Mouse (Mus musculus) left cerebral cortex, postnatal 4 days (tissue): ENCODE measurements at regions not wholly inside any gene's neighbourhood (a gene's known extent, or its start where the extent isn't known, plus 50 kb on each side); places are given as distances from the start of the nearest gene placed in this dataset.

ENCODE experiments used
- DNase-seq: peaks from one replicate; pipeline ENCODE4 v3.0.0-alpha.2; 2022
- intact Hi-C: fragments of 180-260 bp; cut with DNase I; formaldehyde crosslinking; loops from one replicate; pipeline ENCODE4 v1.15.1; 2025

- intact Hi-C loops, result no loop called here
- DNase-seq, result no peak
These were observed 293.6 kb downstream of the Dhx35 start for GRCm38 (mm10) chr2:159088196-159088595.

- intact Hi-C loops, result no loop called here
- DNase-seq, result no peak
These were observed 302.1 kb downstream of the Dhx35 start for GRCm38 (mm10) chr2:159096667-159097066.

GRCm38 (mm10) chr2:159134042-159134441, 339.4 kb downstream of the Dhx35 start:
- DNase-seq, result no peak
- intact Hi-C loops, result no loop called here

- intact Hi-C loops, result no loop called here
- no peak for DNase-seq
These were observed 344.0 kb downstream of the Dhx35 start for GRCm38 (mm10) chr2:159138603-159139002.

GRCm38 (mm10) chr2:159145980-159146379, 351.4 kb downstream of the Dhx35 start:
- no peak for DNase-seq
- intact Hi-C loops, result no loop called here

GRCm38 (mm10) chr2:159163985-159164384, 369.4 kb downstream of the Dhx35 start:
- peak; percentile 35 for DNase-seq
- intact Hi-C loops, result no loop called here

- no peak for DNase-seq
- intact Hi-C loops, result no loop called here
These were observed 374.0 kb downstream of the Dhx35 start for GRCm38 (mm10) chr2:159168553-159169064.

- intact Hi-C loops, result no loop called here
- DNase-seq, result peak; percentile 6
These were observed 401.5 kb downstream of the Dhx35 start for GRCm38 (mm10) chr2:159196156-159196555.

- DNase-seq, result no peak
- intact Hi-C loops, result no loop called here
These were observed 437.7 kb downstream of the Dhx35 start for GRCm38 (mm10) chr2:159232266-159232665.

GRCm38 (mm10) chr2:159235000-159235399, 440.4 kb downstream of the Dhx35 start:
- DNase-seq, result no peak
- intact Hi-C loops, result no loop called here

- intact Hi-C loops, result no loop called here
- DNase-seq, result no peak
These were observed 455.5 kb downstream of the Dhx35 start for GRCm38 (mm10) chr2:159250065-159250464.

- no peak for DNase-seq
- intact Hi-C loops, result no loop called here
These were observed 456.5 kb downstream of the Dhx35 start for GRCm38 (mm10) chr2:159250993-159251665.

GRCm38 (mm10) chr2:159270221-159271080, 475.8 kb downstream of the Dhx35 start:
- DNase-seq, result no peak
- intact Hi-C loops, result no loop called here

GRCm38 (mm10) chr2:159278896-159279295, 484.3 kb downstream of the Dhx35 start:
- intact Hi-C loops, result no loop called here
- DNase-seq, result no peak

- intact Hi-C loops, result no loop called here
- DNase-seq, result peak; percentile 87
These were observed 487.1 kb downstream of the Dhx35 start for GRCm38 (mm10) chr2:159281558-159282320.

GRCm38 (mm10) chr2:159284100-159284499, 489.5 kb downstream of the Dhx35 start:
- peak; percentile 91 for DNase-seq
- intact Hi-C loops, result no loop called here

GRCm38 (mm10) chr2:159284525-159285189, 490.1 kb downstream of the Dhx35 start:
- intact Hi-C loops, result no loop called here
- no peak for DNase-seq

GRCm38 (mm10) chr2:159287996-159288563, 493.5 kb downstream of the Dhx35 start:
- intact Hi-C loops, result no loop called here
- peak; percentile 73 for DNase-seq

GRCm38 (mm10) chr2:159290081-159290480, 495.5 kb downstream of the Dhx35 start:
- no peak for DNase-seq
- intact Hi-C loops, result no loop called here

GRCm38 (mm10) chr2:159307001-159307400, 512.4 kb downstream of the Dhx35 start:
- DNase-seq, result peak; percentile 46
- intact Hi-C loops, result no loop called here
